Mouse (Mus musculus) forebrain, postnatal 0 days (tissue): ENCODE data around the gene Rnase9. TPM values are rescaled to one million over a fixed set of nuclear protein-coding genes. Genes with fewer than 3 reads are reported as not detected.

Experiments used
- ATAC-seq: fragments of 200-750 bp; cut with Nextera tagmentation; 2 replicates; pipeline ENCODE4 v1.8.0; 2017; ENCODE audit warnings: mild to moderate bottlenecking, moderate library complexity
- DNase-seq: peaks from one replicate; pipeline ENCODE4 v3.0.0-alpha.2; 2015
- H3K27ac ChIP-seq: fragments of 300-500 bp; sonication (generic); 2 replicates; pipeline ENCODE4 v1.5.1; 2014; ENCODE audit warnings: low read depth, mild to moderate bottlenecking, antibody characterized with exemption, low read length, moderate library complexity, mixed read lengths
- H3K27me3 ChIP-seq: fragments of 300-500 bp; sonication (generic); 2 replicates; pipeline ENCODE4 v1.6.1; 2014; ENCODE audit warnings: mild to moderate bottlenecking, low read length, mixed read lengths; ENCODE audit not compliant: insufficient read depth
- H3K36me3 ChIP-seq: fragments of 300-500 bp; sonication (generic); 2 replicates; pipeline ENCODE4 v1.6.1; 2014; ENCODE audit warnings: mild to moderate bottlenecking, moderate library complexity; ENCODE audit not compliant: insufficient read depth
- H3K4me1 ChIP-seq: fragments of 300-500 bp; sonication (generic); 2 replicates; pipeline ENCODE4 v1.6.1; 2014; ENCODE audit warnings: antibody characterized with exemption; ENCODE audit not compliant: insufficient read depth
- H3K4me2 ChIP-seq: fragments of 300-500 bp; sonication (generic); 2 replicates; pipeline ENCODE4 v1.6.1; 2014; ENCODE audit warnings: low read depth, mild to moderate bottlenecking, moderate library complexity
- H3K4me3 ChIP-seq: fragments of 300-500 bp; sonication (generic); 2 replicates; pipeline ENCODE4 v1.5.1; 2014; ENCODE audit warnings: low read depth, low read length, mixed read lengths
- H3K9ac ChIP-seq: fragments of 300-500 bp; sonication (generic); 2 replicates; pipeline ENCODE4 v1.6.1; 2014; ENCODE audit warnings: mild to moderate bottlenecking
- H3K9me3 ChIP-seq: fragments of 300-500 bp; sonication (generic); 2 replicates; pipeline ENCODE4 v1.6.1; 2016; ENCODE audit warnings: low read length
- CTCF ChIP-seq: sonication (generic); IDR thresholded peaks from 2 replicates; pipeline ENCODE4 v1.5.1; 2016; ENCODE audit warnings: antibody characterized with exemption, control low read depth, low read depth
- WGBS: fragments of 180-500 bp; shearing (Covaris S2); extraction: QIAGEN DNeasy Blood & Tissue Kit; methylation state at CpG from one replicate; pipeline ENCODE4 v1.1.7; 2014; 5-methylcytosine and 5-hydroxymethylcytosine counted together
- polyA plus RNA-seq: library from polyadenylated mRNA; unstranded; fragments of >200 nt; fragmentation: Nextera tagmentation; extraction: Ambion mirVana; gene quantifications from 2 replicates; pipeline ENCODE4 v1.2.1, GENCODE M21; 2015
- total RNA-seq: library from RNA; depleted of rRNA; stranded (reverse); fragments of >200 nt; gene quantifications from 2 replicates; pipeline ENCODE4 v1.2.3, GENCODE M21; 2014

The Rnase9 gene
- total and polyA plus RNA-seq, 2 experiments from 2014 or later = not detected

DNA sequence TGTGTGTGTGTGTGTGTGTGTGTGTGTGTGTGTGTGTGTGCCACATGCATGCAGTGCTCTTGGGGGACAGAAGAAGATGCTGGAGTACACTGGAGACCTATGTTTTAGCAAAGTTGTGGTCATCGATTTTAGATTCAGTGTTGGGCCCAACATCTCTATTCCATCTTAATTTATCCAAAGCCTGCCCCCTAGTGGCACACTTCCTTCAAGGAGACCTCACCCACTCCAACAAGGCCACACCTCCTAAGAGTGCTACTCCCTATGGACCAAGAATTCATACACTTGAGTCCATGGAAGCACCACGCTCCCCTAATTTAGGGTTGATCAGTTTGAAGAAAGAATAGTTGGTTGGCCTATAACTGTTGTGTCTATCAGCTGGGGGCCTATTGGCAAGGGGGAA is 27.9 kb upstream of the Rnase9 start:
- no peak for ATAC-seq
- WGBS = 93% methylated on average over 2 of the region's 2 CpGs
- no peak for DNase-seq

DNA sequence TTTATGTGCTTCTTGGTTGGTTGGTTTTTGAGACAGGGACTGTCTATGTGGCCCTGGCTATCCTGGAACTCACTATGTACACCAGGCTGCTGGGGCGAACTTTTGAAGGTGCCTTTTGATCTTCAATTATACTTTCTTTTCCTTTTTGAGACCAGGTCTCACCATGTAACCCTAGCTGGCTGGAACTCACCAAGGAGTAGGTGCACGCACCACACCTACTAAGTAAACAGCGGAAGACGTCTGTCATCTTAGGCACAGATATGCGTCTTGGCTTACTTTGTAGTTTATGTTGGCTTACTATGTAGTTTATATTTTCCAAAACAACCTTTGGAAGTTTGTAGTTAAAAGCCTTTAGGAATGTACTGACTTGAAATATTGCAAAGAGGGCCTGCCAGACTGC is 27.3 kb upstream of the Rnase9 start:
- no peak overlapping the region for H3K27ac ChIP-seq
- ATAC-seq (no peak), DNase-seq (no peak)
- TF ChIP-seq CTCF = no peak
- H3K4me1 ChIP-seq = no peaks in the 10 kb centered on the region
- no peak overlapping the region for H3K9ac ChIP-seq
- no peak overlapping the region for H3K4me2 ChIP-seq
- H3K9me3 ChIP-seq = no peaks in the 10 kb centered on the region
- no peaks in the 10 kb centered on the region for H3K27me3 ChIP-seq
- no peak overlapping the region for H3K4me3 ChIP-seq
- 97% methylated on average over 5 of the region's 5 CpGs for WGBS
- H3K36me3 ChIP-seq = no peaks in the 10 kb centered on the region

More for the DNA sequence above, 27.9 kb upstream of the Rnase9 start:
- Histone ChIP-seq H3K4me3 (no peak overlapping the region), H3K9ac (no peak overlapping the region), H3K27ac (no peak overlapping the region), H3K4me1 (no peaks in the 10 kb centered on the region), H3K36me3 (no peaks in the 10 kb centered on the region), H3K4me2 (no peak overlapping the region), H3K9me3 (no peaks in the 10 kb centered on the region), H3K27me3 (no peaks in the 10 kb centered on the region)
- TF ChIP-seq CTCF = peak; percentile 29

DNA sequence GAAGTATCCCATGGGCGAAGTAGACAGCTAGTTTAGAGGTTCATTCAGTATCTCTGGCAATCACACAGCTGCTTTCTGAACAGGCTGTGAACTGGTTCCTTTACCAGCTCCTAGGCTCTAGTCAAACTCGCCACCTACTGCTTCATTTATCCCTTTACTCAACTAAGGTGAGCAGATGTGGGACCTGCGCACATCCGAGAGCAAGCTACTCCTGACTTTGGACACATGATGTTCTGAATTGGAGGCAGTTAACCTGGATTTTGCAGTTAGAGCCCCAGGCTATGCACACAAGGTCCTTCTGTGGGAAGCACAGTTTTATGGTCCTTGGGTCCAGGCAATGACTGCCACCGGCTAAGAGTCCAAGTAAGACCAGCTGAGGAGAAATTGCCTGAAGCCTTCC is 19.1 kb upstream of the Rnase9 start:
- H3K4me3 ChIP-seq = no peak overlapping the region
- 89% methylated on average over 5 of the region's 5 CpGs for WGBS
- H3K9ac ChIP-seq = no peak overlapping the region
- no peak for TF ChIP-seq CTCF
- H3K4me2 ChIP-seq = no peak overlapping the region
- H3K36me3 ChIP-seq = no peaks in the 10 kb centered on the region
- H3K27me3 ChIP-seq = no peaks in the 10 kb centered on the region; the same call in 1 of the 2 replicates
- H3K4me1 ChIP-seq = no peaks in the 10 kb centered on the region
- H3K9me3 ChIP-seq = no peaks in the 10 kb centered on the region
- H3K27ac ChIP-seq = no peak overlapping the region
- no peak for ATAC-seq
- DNase-seq = no peak

DNA sequence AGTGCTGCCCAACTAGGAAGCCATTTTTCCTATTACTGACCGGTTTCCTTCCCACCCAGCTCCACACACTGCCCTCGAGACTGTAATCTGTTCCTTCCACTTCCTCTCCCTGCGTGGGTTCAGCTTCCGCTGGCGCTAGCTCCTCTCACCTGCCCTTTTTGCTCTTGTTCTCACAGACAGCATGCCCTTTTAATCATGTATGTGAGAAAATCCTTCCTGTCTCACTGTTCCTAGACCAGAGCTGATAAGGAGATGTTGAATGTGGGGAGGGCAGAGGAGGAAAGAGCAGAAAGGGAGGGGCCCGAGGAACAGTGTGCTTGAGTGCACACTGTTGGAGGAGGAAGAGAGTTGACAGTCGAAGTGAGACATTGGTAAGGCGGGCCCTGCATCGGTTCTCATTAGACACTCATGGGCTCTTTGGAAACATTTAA is 15.7 kb upstream of the Rnase9 start, which contains the start of gene Rnase12:
TSS of gene Rnase12 (minus strand) at position 261 of the 431 bp plus-strand sequence.
- H3K9me3 ChIP-seq = no peaks in the 10 kb centered on the region
- H3K4me3 ChIP-seq = no peak within 1 kb of the TSS
- H3K36me3 ChIP-seq = no peaks in the 10 kb centered on the region
- H3K4me1 ChIP-seq = no peaks in the 10 kb centered on the region
- DNase-seq (no peak), ATAC-seq (no peak)
- TF ChIP-seq CTCF = no peak
- no peak within 1 kb of the TSS for H3K27ac ChIP-seq
- H3K27me3 ChIP-seq = no peaks in the 10 kb centered on the region; the same call in 1 of the 2 replicates
- no peak within 1 kb of the TSS for H3K9ac ChIP-seq
- no peak within 1 kb of the TSS for H3K4me2 ChIP-seq
- 72% methylated on average over 9 of the region's 9 CpGs for WGBS

DNA sequence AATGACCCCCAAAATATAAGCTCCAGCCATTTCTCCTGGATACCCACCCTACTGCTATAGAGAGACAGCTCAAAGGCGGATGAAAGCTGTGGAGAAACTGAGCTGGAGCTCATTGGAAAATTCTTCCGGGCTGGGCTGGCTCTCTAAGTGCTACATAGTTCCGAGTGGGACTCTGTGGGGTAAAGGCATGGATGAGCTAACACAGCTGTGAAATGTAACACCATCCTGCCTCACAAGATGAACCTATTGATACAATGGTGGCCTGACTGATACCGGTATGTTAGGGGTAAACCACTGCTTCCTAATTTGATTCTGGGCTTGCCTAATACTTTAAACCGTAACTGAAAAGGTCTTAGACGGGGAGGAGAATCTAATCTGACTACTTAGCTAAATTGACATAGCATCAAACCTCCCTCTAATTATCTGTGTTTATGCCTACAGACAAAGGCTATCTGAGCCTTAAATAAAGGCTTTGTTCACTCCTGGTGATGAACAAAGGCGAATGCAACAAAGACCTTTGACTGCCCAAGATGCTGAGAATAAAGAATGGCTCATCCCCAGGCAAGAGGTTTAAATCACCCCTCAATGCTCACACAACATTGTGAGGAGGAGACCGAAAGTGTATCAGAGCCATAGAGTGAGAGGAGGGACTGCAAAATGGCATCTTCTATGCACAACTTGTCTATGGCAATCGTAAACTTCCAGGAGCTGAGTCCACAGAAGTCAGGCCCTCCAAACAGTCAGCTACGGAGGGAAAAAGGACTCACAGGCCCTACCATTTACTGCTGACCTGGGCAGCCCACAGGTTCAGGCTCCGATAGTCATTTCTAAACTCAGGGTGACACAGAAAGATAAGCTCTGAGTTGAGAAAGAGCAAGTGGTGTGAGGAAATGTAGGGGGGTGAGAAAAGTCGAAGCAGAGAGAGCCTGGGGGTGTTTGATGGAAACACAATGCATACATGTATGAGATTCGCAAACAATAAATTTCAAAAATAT is 12.9 kb upstream of the Rnase9 start:
- Histone ChIP-seq H3K27ac (no peak overlapping the region), H3K4me2 (no peak overlapping the region), H3K9ac (no peak overlapping the region), H3K4me3 (no peak overlapping the region), H3K36me3 (no peaks in the 10 kb centered on the region), H3K9me3 (no peaks in the 10 kb centered on the region), H3K4me1 (no peaks in the 10 kb centered on the region), H3K27me3 (no peaks in the 10 kb centered on the region)
- DNase-seq (no peak), ATAC-seq (no peak)
- no peak for TF ChIP-seq CTCF
- 29% methylated on average over 13 of the region's 13 CpGs for WGBS

DNA sequence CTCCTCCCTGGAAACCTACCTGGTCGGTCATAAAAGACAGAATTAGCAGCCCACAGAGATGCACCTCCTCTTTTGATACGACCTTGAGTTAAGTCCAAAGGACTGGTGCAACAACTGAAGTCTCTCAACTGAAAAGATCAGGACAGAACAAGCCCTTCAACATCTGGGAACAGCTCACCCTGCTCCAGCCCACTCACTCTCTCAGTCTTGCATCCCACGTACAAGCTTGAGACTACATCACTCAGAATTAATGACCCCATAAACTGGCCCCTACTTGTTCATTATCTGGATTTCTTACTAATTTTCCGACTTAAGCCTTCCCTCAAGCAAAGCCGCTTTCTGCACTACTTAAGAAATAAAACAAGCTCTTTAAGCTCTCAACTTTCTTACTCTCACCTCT is 11.5 kb upstream of the Rnase9 start:
- H3K27ac ChIP-seq = no peak overlapping the region
- H3K9me3 ChIP-seq = no peaks in the 10 kb centered on the region
- H3K4me1 ChIP-seq = no peaks in the 10 kb centered on the region
- no peak for TF ChIP-seq CTCF
- 46% methylated on average over 5 of the region's 5 CpGs for WGBS
- no peak overlapping the region for H3K9ac ChIP-seq
- no peaks in the 10 kb centered on the region for H3K27me3 ChIP-seq
- H3K36me3 ChIP-seq = no peaks in the 10 kb centered on the region
- H3K4me2 ChIP-seq = no peak overlapping the region
- H3K4me3 ChIP-seq = no peak overlapping the region
- ATAC-seq (no peak), DNase-seq (no peak)

DNA sequence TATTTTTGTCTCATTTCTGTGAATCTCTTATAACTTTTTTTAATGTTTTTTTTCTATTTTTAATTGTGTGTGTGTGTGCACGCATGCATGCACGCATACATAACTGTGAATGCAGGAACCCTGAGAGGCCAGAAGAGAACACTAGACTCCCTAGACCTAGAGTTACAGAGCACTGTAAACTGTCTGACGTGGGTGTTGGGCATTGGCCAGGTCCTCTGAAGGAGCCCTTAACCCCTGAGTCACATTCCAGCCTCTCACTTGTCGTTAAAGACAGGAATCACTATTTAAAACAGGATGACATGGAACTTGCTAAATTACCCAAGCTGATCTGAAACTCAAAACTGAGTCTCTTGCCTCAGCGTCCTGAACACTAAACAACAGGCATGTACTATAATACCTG is 10.3 kb upstream of the Rnase9 start:
- TF ChIP-seq CTCF = no peak
- no peaks in the 10 kb centered on the region for H3K4me1 ChIP-seq
- H3K4me3 ChIP-seq = no peak overlapping the region
- 46% methylated on average over 5 of the region's 5 CpGs for WGBS
- no peaks in the 10 kb centered on the region for H3K27me3 ChIP-seq
- no peak overlapping the region for H3K27ac ChIP-seq
- no peaks in the 10 kb centered on the region for H3K36me3 ChIP-seq
- DNase-seq = no peak
- no peak for ATAC-seq
- H3K4me2 ChIP-seq = no peak overlapping the region
- H3K9me3 ChIP-seq = no peaks in the 10 kb centered on the region
- no peak overlapping the region for H3K9ac ChIP-seq
